Mouse (Mus musculus): ENCODE measurements around the gene Olfml2b. TPM values are rescaled to one million over a fixed set of nuclear protein-coding genes. Genes with fewer than 3 reads are reported as not detected.

Olfml2b gene
- polyA plus RNA-seq, 1 experiment from 2014 or later: 2.1 TPM

DNA sequence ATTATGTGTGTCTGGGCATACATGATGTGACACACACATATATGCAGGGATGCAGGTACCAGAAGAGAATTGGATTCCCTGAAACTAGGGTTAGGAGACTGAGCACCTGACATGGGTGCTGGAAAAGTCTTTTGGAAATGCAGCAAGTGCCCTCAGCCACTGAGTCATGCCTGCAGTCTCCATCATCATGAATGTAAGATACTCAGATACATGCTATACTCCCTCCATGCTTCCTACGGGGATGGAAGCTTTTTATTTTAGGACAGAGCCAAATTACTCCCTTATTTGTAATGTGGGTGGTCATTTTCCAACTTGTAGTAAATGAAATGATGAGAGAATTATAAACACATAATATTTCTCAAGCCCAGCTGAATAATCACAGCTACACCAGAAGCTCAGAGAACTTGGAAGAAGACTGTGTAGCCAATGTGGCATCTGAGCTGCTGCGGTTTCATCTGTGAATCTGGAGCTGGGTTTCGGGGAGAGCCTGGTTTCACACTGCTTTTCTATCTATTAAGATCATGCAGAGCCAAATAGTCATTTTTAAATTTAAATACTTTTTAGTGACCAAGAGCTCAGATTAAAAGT is 73.0 kb downstream of the Olfml2b start:
- 89% methylated on average over 3 of the region's 3 CpGs for WGBS (ENCODE audit: insufficient replicate concordance)
- no peaks in the 10 kb centered on the region for H3K4me1 ChIP-seq
- no peak overlapping the region for H3K4me2 ChIP-seq
- no peaks in the 10 kb centered on the region for H3K36me3 ChIP-seq
- no peak overlapping the region for H3K4me3 ChIP-seq
- no peak for ATAC-seq
- H3K9ac ChIP-seq: no peak overlapping the region
- H3K27me3 ChIP-seq (replicated peaks): no peaks in the 10 kb centered on the region
- no peak overlapping the region for H3K27ac ChIP-seq
- no peaks in the 10 kb centered on the region for H3K9me3 ChIP-seq (replicated peaks)

DNA sequence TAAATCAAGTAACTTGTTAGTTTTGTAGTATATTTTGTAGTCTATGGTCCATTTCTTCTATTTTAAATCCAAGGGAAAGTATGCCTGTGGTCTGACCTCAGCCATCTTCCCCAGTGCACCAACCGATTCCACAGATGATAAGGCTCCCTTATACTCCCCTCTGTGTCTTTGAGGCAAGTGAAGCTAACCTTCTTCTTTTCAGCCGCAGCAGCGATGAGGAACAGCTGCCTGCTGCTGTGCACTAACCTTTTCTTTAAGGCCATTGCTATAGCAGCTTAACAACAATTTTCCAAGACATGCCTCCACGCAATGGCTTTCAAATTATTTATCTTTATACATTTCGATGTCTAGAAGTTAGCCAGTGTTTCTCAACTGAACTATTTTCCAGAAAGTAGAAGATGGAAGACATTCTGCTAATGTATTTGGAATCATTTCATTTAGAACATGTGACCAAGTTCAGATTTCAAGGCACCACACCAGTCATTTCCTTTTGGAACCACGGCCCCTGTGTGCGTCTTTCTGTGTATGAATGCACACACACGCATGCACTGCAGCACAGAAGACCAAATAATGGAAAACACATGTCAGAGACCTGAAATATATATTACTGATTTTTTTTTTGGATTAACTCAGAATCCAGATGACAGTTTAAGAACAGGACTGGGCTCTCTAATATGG is 73.9 kb downstream of the Olfml2b start:
- WGBS (ENCODE audit: insufficient replicate concordance): 64% methylated on average over 8 of the region's 8 CpGs
- no peak overlapping the region for H3K27ac ChIP-seq
- no peaks in the 10 kb centered on the region for H3K36me3 ChIP-seq
- H3K4me1 ChIP-seq: no peaks in the 10 kb centered on the region
- H3K9me3 ChIP-seq (replicated peaks): no peaks in the 10 kb centered on the region
- no peak for ATAC-seq
- no peak overlapping the region for H3K4me2 ChIP-seq
- H3K9ac ChIP-seq: no peak overlapping the region
- H3K27me3 ChIP-seq (replicated peaks): no peaks in the 10 kb centered on the region
- no peak overlapping the region for H3K4me3 ChIP-seq

DNA sequence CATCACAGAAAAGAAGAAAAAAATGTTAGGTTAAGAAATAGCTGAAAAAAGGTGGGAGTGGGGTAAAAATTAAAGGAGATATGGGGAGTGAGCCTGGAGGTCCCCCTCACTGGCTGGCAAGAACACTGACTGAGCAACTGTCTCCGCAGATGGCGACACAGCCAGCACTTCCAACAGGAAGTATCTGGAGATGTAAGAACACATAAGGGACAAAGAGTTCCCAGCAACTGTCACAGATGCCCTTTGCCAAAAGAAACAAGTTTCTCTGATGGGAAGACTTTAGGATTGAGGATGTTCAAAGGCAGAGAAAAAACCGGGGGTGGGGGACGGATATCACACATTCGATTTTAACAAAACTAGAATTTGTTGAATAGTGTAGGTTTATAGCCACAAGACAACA is 77.2 kb downstream of the Olfml2b start:
- 79% methylated on average over 5 of the region's 5 CpGs for WGBS (ENCODE audit: insufficient replicate concordance)
- Histone ChIP-seq H3K9me3 (replicated peaks) (no peaks in the 10 kb centered on the region), H3K4me3 (no peak overlapping the region), H3K4me1 (no peaks in the 10 kb centered on the region), H3K27ac (no peak overlapping the region), H3K9ac (no peak overlapping the region), H3K27me3 (replicated peaks) (no peaks in the 10 kb centered on the region), H3K36me3 (0 out of 2 replicates have a peak, but pooled peaks cover 4% of the 10 kb centered on the region), H3K4me2 (no peak overlapping the region)
- no peak for ATAC-seq

DNA sequence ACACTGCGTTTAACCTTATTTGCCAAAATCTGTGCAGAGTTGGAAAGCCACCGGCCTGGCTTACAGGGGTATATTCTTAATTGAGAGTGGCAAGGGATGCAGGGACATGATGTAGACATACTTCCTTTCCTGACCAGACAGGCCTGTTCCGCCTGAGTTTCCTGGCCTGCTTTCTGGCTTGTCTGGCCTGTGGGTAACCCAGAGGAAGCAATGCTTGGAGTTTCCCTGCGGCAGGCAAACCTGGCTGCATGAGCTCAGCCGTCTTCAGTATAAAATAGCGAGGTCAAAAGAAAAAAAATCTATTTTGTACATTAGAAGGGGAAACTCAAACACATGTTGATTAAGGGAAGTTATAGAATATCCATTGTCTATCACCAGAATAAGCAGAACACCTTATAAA is 84.2 kb downstream of the Olfml2b start:
- Histone ChIP-seq H3K36me3 (0 out of 2 replicates have a peak, but pooled peaks cover 6% of the 10 kb centered on the region), H3K4me1 (0 out of 2 replicates have a peak, but pooled peaks cover 9% of the 10 kb centered on the region), H3K9ac (no peak overlapping the region), H3K27me3 (replicated peaks) (no peaks in the 10 kb centered on the region), H3K27ac (no peak overlapping the region), H3K9me3 (replicated peaks) (no peaks in the 10 kb centered on the region), H3K4me2 (no peak overlapping the region), H3K4me3 (no peak overlapping the region)
- no peak for ATAC-seq
- WGBS (ENCODE audit: insufficient replicate concordance): 63% methylated on average over 6 of the region's 6 CpGs

DNA sequence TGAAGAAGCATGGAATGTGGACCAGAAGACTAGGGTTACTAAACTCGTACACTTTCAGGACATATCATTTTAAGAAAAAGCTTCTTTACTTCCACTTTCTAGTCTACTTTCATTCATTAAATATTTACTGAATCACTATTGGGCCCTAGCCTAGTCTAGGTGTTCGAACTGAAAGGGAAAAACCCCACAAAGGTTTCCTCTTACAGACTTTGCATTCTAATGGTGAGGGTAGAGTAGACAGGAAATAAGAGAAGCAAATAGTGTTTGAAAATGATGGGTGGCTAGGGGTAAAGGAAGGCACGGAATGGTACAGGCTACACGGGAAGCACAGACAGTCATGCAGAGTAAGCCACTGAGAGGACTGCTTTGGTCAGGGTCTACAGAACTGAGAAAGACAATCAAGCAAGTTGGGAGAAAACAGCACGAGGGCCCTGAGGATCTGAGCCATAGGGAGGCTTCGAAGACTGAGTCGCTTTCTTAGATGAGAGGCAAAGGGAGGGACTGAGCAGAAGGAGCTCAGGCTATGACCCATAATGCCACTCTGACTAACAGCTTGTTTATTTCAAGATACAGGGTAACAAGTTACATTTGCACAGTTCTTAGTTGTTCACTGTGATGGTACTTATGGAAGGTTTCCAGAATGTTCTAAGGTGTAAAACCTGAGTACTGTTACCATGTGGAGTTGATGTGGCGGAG is 85.1 kb downstream of the Olfml2b start:
- 79% methylated on average over 8 of the region's 8 CpGs for WGBS (ENCODE audit: insufficient replicate concordance)

DNA sequence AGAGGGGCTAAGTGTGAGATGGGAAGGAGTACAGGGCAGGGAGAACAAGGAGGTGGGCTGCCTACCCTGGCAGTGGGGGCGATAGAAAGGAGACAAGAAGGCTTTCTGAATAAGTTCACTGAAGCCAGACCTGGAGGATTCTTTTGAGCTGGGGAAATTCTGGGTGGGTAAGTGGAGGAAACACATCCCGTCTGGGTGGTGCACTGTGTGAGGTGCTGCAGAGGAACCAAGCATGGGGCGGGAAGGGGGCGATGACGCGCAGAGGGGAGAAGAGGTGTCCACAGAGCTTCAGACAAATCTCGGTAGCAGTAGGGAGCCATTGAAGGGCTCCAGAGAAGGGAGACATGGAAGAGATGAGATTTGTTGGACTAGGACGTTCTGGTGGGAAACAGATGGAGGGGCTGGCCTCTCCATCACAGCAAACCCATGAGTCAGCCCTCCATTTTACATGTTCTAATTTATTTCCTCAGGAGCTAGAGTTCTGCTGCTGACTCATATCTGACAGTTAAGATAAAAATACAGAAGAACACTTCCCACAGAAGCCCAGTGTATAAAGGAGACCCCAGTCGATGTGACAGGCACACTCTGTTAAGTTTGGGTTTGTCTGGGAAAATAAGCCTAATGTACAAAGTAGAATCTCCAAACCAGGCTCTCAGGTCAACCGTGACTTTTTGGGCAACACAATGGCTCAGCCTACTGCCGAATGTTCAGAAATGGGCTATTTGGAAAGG is 87.7 kb downstream of the Olfml2b start:
- Histone ChIP-seq H3K4me1 (0 out of 2 replicates have a peak, but pooled peaks cover 9% of the 10 kb centered on the region), H3K27me3 (replicated peaks) (no peaks in the 10 kb centered on the region), H3K4me2 (no peak overlapping the region), H3K36me3 (0 out of 2 replicates have a peak, but pooled peaks cover 5% of the 10 kb centered on the region), H3K27ac (no peak overlapping the region), H3K9ac (no peak overlapping the region), H3K9me3 (replicated peaks) (no peaks in the 10 kb centered on the region), H3K4me3 (no peak overlapping the region)
- WGBS (ENCODE audit: insufficient replicate concordance): 67% methylated on average over 11 of the region's 11 CpGs
- ATAC-seq: no peak

More for the DNA sequence above, 85.1 kb downstream of the Olfml2b start:
- no peak for ATAC-seq
- Histone ChIP-seq H3K4me2 (no peak overlapping the region), H3K27me3 (replicated peaks) (no peaks in the 10 kb centered on the region), H3K9me3 (replicated peaks) (no peaks in the 10 kb centered on the region), H3K36me3 (0 out of 2 replicates have a peak, but pooled peaks cover 9% of the 10 kb centered on the region), H3K9ac (no peak overlapping the region), H3K27ac (no peak overlapping the region), H3K4me3 (no peak overlapping the region), H3K4me1 (0 out of 2 replicates have a peak, but pooled peaks cover 9% of the 10 kb centered on the region)

Other genes starting within 250 kb of the Olfml2b start
- 6.2 and 6.4 TPM in 2 replicates for gene Nos1ap, start 54.7 kb upstream of the Olfml2b start, polyA plus RNA-seq (2016; fragmentation: Nextera tagmentation; extraction: Ambion mirVana)
- gene Atf6, start 223.2 kb downstream of the Olfml2b start, polyA plus RNA-seq (2016; fragmentation: Nextera tagmentation; extraction: Ambion mirVana): 9.6 and 10.6 TPM in 2 replicates
- 0.46 and 0.50 TPM in 2 replicates for gene Gm26620, start 240.5 kb downstream of the Olfml2b start, polyA plus RNA-seq (2016; fragmentation: Nextera tagmentation; extraction: Ambion mirVana)
- gene Dusp12, start 241.0 kb downstream of the Olfml2b start, polyA plus RNA-seq (2016; fragmentation: Nextera tagmentation; extraction: Ambion mirVana): 25.7 and 27.3 TPM in 2 replicates